Mouse (Mus musculus) liver, embryonic 16.5 days (tissue): ENCODE results near the gene Cdh11. TPM values are rescaled to one million over a fixed set of nuclear protein-coding genes. Genes with fewer than 3 reads are reported as not detected.
"Not testable (repeated sequence)": the region's sequence is repeated elsewhere in the genome, so short reads cannot be mapped to it uniquely, and the experiment has no call there.

Experiments
- ATAC-seq: fragments of 200-750 bp; cut with Nextera tagmentation; 2 replicates; pipeline ENCODE4 v1.8.0; 2017; ENCODE audit warnings: low read depth, mild to moderate bottlenecking, moderate number of reproducible peaks, moderate library complexity
- H3K27ac ChIP-seq: fragments of 300-500 bp; sonication (generic); 2 replicates; pipeline ENCODE4 v1.5.1; 2014; ENCODE audit warnings: mild to moderate bottlenecking, low read length
- H3K27me3 ChIP-seq: fragments of 300-500 bp; sonication (generic); 2 replicates; pipeline ENCODE4 v1.6.1; 2014; ENCODE audit warnings: low read depth, low read length, mixed read lengths; ENCODE audit not compliant: control insufficient read depth, insufficient read depth
- H3K36me3 ChIP-seq: fragments of 300-500 bp; sonication (generic); 2 replicates; pipeline ENCODE4 v1.6.1; 2014; ENCODE audit warnings: mild to moderate bottlenecking; ENCODE audit not compliant: control insufficient read depth, insufficient read depth
- H3K4me1 ChIP-seq: fragments of 300-500 bp; sonication (generic); 2 replicates; pipeline ENCODE4 v1.6.1; 2014; ENCODE audit warnings: low read depth, low read length, mixed read lengths; ENCODE audit not compliant: control insufficient read depth
- H3K4me2 ChIP-seq: fragments of 300-500 bp; sonication (generic); 2 replicates; pipeline ENCODE4 v1.6.1; 2014; ENCODE audit warnings: low read depth, low read length, mixed read lengths
- H3K4me3 ChIP-seq: fragments of 300-500 bp; sonication (generic); 2 replicates; pipeline ENCODE4 v1.5.1; 2014; ENCODE audit warnings: low read depth, mild to moderate bottlenecking, low read length
- H3K9ac ChIP-seq: fragments of 300-500 bp; sonication (generic); 2 replicates; pipeline ENCODE4 v1.6.1; 2014; ENCODE audit warnings: low read depth, low read length
- H3K9me3 ChIP-seq: fragments of 300-500 bp; sonication (generic); replicated peaks from 2 replicates; pipeline ENCODE4 v1.6.1; 2016; ENCODE audit warnings: low read length; ENCODE audit not compliant: control insufficient read depth
- WGBS: fragments of 180-500 bp; shearing (Covaris S2); extraction: QIAGEN DNeasy Blood & Tissue Kit; methylation state at CpG from one replicate; pipeline ENCODE4 v1.1.7; 2014; ENCODE audit not compliant: insufficient replicate concordance; 5-methylcytosine and 5-hydroxymethylcytosine counted together
- polyA plus RNA-seq: library from polyadenylated mRNA; unstranded; fragments of >200 nt; fragmentation: Nextera tagmentation; extraction: Ambion mirVana; gene quantifications from 2 replicates; pipeline ENCODE4 v1.2.1, GENCODE M21; 2015

Gene Cdh11
- polyA plus RNA-seq, 1 experiment from 2014 or later: 1.5 TPM

DNA sequence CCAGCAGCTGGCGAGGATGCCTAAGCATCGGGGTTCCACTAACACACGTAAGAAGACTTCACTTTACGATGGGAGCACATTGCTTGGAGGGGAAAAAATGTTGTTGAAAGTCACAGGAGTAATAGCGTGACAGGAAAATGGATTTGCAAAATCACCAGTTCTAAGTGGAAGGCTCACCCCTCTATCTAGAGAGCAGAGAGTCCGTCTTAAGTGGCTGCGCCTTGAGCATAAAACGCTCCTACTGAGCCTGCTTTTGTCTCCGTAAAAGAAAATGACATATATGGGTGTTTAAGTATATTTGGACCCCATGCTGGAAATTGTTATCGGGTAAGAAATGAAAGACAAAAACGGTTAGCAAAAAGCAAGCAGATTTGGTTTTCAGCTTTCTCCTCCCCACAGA lies 100.4 kb downstream of the Cdh11 start:
- no peak overlapping the region for H3K4me2 ChIP-seq
- H3K27ac ChIP-seq: no peak overlapping the region
- 72% methylated on average over 11 of the region's 11 CpGs for WGBS
- no peak overlapping the region for H3K9ac ChIP-seq
- no peaks in the 10 kb centered on the region for H3K27me3 ChIP-seq
- H3K4me1 ChIP-seq: no peaks in the 10 kb centered on the region
- ATAC-seq: no peak
- no peaks in the 10 kb centered on the region for H3K36me3 ChIP-seq
- H3K9me3 ChIP-seq: no peaks in the 10 kb centered on the region
- H3K4me3 ChIP-seq: no peak overlapping the region

- no peak for ATAC-seq
- Histone ChIP-seq H3K27ac (no peak overlapping the region), H3K4me3 (no peak overlapping the region), H3K9me3 (no peaks in the 10 kb centered on the region), H3K27me3 (no peaks in the 10 kb centered on the region), H3K9ac (no peak overlapping the region), H3K36me3 (no peaks in the 10 kb centered on the region), H3K4me2 (no peak overlapping the region), H3K4me1 (no peaks in the 10 kb centered on the region)
- 84% methylated on average over 3 of the region's 3 CpGs for WGBS
These were observed 108.3 kb downstream of the Cdh11 start for GRCm38 (mm10) chr8:102677148-102677547.

GRCm38 (mm10) chr8:102664561-102664960 lies 120.9 kb downstream of the Cdh11 start:
- H3K9me3 ChIP-seq, H3K4me2 ChIP-seq, H3K4me3 ChIP-seq, H3K27me3 ChIP-seq, H3K36me3 ChIP-seq, H3K4me1 ChIP-seq, ATAC-seq, H3K9ac ChIP-seq, H3K27ac ChIP-seq: not testable (repeated sequence)
- WGBS: 56% methylated on average over 5 of the region's 5 CpGs

DNA sequence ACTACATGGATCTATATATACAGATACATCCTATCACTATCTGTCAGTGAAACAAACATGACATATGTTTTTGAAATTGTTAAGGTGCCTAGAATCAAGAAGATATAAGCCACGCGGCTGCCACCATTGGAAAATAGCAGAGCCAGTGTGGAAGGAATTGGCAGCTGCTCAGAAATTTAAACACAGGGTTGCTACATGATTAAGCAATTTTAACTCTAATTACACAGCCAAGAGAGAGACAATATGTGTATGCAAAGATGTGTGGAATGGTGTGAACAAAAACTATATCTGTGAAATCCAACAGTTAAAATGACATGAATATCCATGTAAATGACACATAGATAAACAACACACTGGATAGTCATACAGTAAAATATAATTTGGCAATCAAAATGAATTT lies 128.9 kb downstream of the Cdh11 start:
- Histone ChIP-seq H3K9me3 (no peaks in the 10 kb centered on the region; the same call in 1 of the 2 replicates), H3K4me1 (no peaks in the 10 kb centered on the region), H3K4me3 (no peak overlapping the region), H3K4me2 (no peak overlapping the region), H3K27ac (no peak overlapping the region), H3K36me3 (no peaks in the 10 kb centered on the region), H3K27me3 (no peaks in the 10 kb centered on the region), H3K9ac (no peak overlapping the region)
- no peak for ATAC-seq
- WGBS: 75% methylated on average over 2 of the region's 2 CpGs

DNA sequence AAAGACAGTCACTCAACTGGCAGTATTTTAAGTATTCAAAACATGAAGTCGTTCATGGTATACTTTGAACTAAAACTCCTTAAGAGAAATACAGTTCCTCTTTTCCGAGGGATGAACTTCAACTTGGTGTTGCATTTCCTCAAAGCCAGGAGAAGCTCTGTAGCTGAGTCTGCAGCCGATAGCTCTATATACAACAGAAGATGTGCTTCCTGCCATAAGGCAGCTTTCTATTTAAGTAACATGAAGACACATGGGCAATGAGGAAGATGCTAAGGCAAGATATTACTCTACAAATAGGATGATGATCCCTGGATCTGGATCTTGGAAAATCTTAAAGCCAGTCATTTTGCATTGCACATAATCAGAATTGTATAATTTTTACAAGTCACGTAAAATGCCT lies 133.5 kb downstream of the Cdh11 start:
- Histone ChIP-seq H3K36me3 (no peaks in the 10 kb centered on the region), H3K4me3 (no peak overlapping the region), H3K4me1 (no peaks in the 10 kb centered on the region), H3K27me3 (no peaks in the 10 kb centered on the region), H3K9me3 (no peaks in the 10 kb centered on the region), H3K4me2 (no peak overlapping the region), H3K9ac (no peak overlapping the region), H3K27ac (no peak overlapping the region)
- ATAC-seq: no peak
- 24% methylated on average over 4 of the region's 4 CpGs for WGBS

GRCm38 (mm10) chr8:102627151-102627550 lies 158.3 kb downstream of the Cdh11 start:
- Histone ChIP-seq H3K36me3 (no peaks in the 10 kb centered on the region), H3K27me3 (no peaks in the 10 kb centered on the region), H3K4me2 (no peak overlapping the region), H3K9ac (no peak overlapping the region), H3K9me3 (no peaks in the 10 kb centered on the region), H3K4me3 (no peak overlapping the region), H3K27ac (no peak overlapping the region), H3K4me1 (no peaks in the 10 kb centered on the region)
- ATAC-seq: no peak
- 56% methylated on average over 3 of the region's 3 CpGs for WGBS

GRCm38 (mm10) chr8:102612146-102612545 lies 173.3 kb downstream of the Cdh11 start:
- Histone ChIP-seq H3K27me3 (no peaks in the 10 kb centered on the region), H3K36me3 (no peaks in the 10 kb centered on the region), H3K9ac (no peak overlapping the region), H3K4me1 (no peaks in the 10 kb centered on the region), H3K4me3 (no peak overlapping the region), H3K9me3 (no peaks in the 10 kb centered on the region), H3K27ac (no peak overlapping the region), H3K4me2 (no peak overlapping the region)
- no peak for ATAC-seq
- WGBS: 50% methylated on average over 4 of the region's 4 CpGs

DNA sequence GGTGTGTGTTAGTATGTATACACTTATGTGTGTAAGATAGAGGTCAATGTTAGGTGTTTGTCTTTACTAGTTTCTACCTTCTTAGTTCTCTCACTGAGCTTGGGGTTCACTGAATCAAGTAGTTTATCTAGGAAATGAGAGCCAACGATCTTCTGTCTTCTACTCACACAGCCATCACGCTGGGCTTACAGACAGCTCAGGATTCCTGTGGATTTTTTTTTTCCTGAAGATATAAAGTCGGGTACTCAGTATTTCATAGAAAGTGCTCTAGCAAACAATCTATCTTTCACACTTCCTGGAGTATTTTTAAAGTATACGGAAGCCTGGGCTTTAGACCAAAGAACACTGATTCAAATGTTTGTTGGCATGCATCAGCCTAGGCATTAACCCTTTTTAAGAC lies 184.1 kb downstream of the Cdh11 start:
- no peaks in the 10 kb centered on the region for H3K36me3 ChIP-seq

GRCm38 (mm10) chr8:102596523-102596922 lies 188.9 kb downstream of the Cdh11 start:
- no peaks in the 10 kb centered on the region for H3K9me3 ChIP-seq
- 10% methylated on average over 3 of the region's 3 CpGs for WGBS
- H3K36me3 ChIP-seq: no peaks in the 10 kb centered on the region
- H3K27me3 ChIP-seq: no peaks in the 10 kb centered on the region
- H3K4me1 ChIP-seq: no peaks in the 10 kb centered on the region
- H3K27ac ChIP-seq: no peak overlapping the region
- H3K9ac ChIP-seq: no peak overlapping the region
- no peak overlapping the region for H3K4me2 ChIP-seq
- no peak for ATAC-seq
- no peak overlapping the region for H3K4me3 ChIP-seq

More for the DNA sequence above, 184.1 kb downstream of the Cdh11 start:
- H3K9ac ChIP-seq: no peak overlapping the region
- no peaks in the 10 kb centered on the region for H3K9me3 ChIP-seq
- no peak overlapping the region for H3K4me2 ChIP-seq
- no peak for ATAC-seq
- no peak overlapping the region for H3K4me3 ChIP-seq
- H3K4me1 ChIP-seq: no peaks in the 10 kb centered on the region
- no peaks in the 10 kb centered on the region for H3K27me3 ChIP-seq
- WGBS: 49% methylated on average over 4 of the region's 4 CpGs
- H3K27ac ChIP-seq: no peak overlapping the region

- Histone ChIP-seq H3K36me3 (no peaks in the 10 kb centered on the region), H3K9me3 (no peaks in the 10 kb centered on the region), H3K27me3 (no peaks in the 10 kb centered on the region), H3K4me2 (no peak overlapping the region), H3K4me3 (no peak overlapping the region), H3K27ac (no peak overlapping the region), H3K9ac (no peak overlapping the region), H3K4me1 (no peaks in the 10 kb centered on the region)
- no peak for ATAC-seq
- 63% methylated on average over 6 of the region's 6 CpGs for WGBS
These were observed 191.5 kb downstream of the Cdh11 start for GRCm38 (mm10) chr8:102593899-102594298.
